Mouse (Mus musculus): ENCODE data around the gene Gm17174. TPM values are rescaled to one million over a fixed set of nuclear protein-coding genes. Genes with fewer than 3 reads are reported as not detected.

Gene Gm17174
- not detected for polyA plus RNA-seq (2017; shearing (Covaris generic))

GRCm38 (mm10) chr14:51592039-51592438, at the start of gene Gm17174:
Gm17174 (minus strand) TSS chr14:51592139.

GRCm38 (mm10) chr14:51635566-51635965, 43.6 kb upstream of the Gm17174 start, which contains the start of gene Gm4181:
Gm4181 (minus strand) TSS chr14:51635666.

GRCm38 (mm10) chr14:51611210-51611609, 19.3 kb upstream of the Gm17174 start, which contains the start of gene Gm17078:
Gm17078 (minus strand) TSS chr14:51611310.

GRCm38 (mm10) chr14:51573963-51574362, 18.0 kb downstream of the Gm17174 start, which contains the start of gene Gm17175:
Gm17175 (minus strand) TSS chr14:51574063.

GRCm38 (mm10) chr14:51552490-51552889, 39.4 kb downstream of the Gm17174 start, which contains the start of gene Gm5622:
Gm5622 (plus strand) TSS chr14:51552790.

Other genes with a start within 250 kb of the Gm17174 start
- not detected for gene Gm7247, start 230.4 kb downstream of the Gm17174 start, polyA plus RNA-seq (2017; shearing (Covaris generic))
- gene Vmn2r88, start 181.3 kb downstream of the Gm17174 start, polyA plus RNA-seq (2017; shearing (Covaris generic)), result not detected
- gene Vmn2r89, start 140.3 kb downstream of the Gm17174 start, polyA plus RNA-seq (2017; shearing (Covaris generic)), result 0.23 TPM
- not detected for gene Gm5622, start 39.3 kb downstream of the Gm17174 start, polyA plus RNA-seq (2017; shearing (Covaris generic))
- not detected for gene Gm17175, start 18.1 kb downstream of the Gm17174 start, polyA plus RNA-seq (2017; shearing (Covaris generic))
- gene Gm17078, start 19.2 kb upstream of the Gm17174 start, polyA plus RNA-seq (2017; shearing (Covaris generic)), result not detected
- gene Gm4181, start 43.5 kb upstream of the Gm17174 start, polyA plus RNA-seq (2017; shearing (Covaris generic)), result not detected
- gene Gm17079, start 103.3 kb upstream of the Gm17174 start, polyA plus RNA-seq (2017; shearing (Covaris generic)), result not detected
- not detected for gene Gm5800, start 125.0 kb upstream of the Gm17174 start, polyA plus RNA-seq (2017; shearing (Covaris generic))
- gene Ang4, start 181.5 kb upstream of the Gm17174 start, polyA plus RNA-seq (2017; shearing (Covaris generic)), result not detected
- not detected for gene AY358078, start 207.9 kb upstream of the Gm17174 start, polyA plus RNA-seq (2017; shearing (Covaris generic))